Mouse (Mus musculus): ENCODE results near the gene Baz2b.

DNA sequence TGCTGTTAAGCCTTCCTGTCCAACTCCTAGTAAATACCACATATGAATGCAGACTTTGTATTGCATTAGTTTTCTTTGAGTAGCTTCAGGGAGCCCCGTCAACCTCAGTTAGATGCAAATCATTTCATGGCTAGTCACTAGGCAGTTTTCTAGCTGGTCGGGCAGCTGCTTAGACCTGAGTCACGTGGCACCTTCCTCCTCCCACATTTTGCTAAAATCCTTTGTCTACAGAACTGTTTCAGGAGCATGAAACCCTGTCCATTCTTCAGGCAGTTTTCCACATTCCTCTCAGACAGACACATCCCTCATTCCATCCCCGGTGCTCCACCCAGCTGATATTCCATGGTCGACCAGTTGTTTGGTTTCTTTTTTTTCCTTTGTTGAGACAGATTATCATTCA, 246.6 kb downstream of the Baz2b start:
- TF ChIP-seq CTCF (conservative IDR thresholded peaks at IDR 0.05; ENCODE audit: low read length), result no peak
- TF ChIP-seq NANOG (IDR thresholded peaks at IDR 0.05; ENCODE audit: borderline replicate concordance, low read length), result no peak
- TF ChIP-seq POU5F1 (IDR thresholded peaks at IDR 0.05; ENCODE audit: borderline replicate concordance, low read length), result no peak
